Mouse (Mus musculus): ENCODE data around the gene Ccdc136.
A peak's percentile ranks its signal among the peaks of the same experiment; 100 is the strongest.

Gene Ccdc136

DNA sequence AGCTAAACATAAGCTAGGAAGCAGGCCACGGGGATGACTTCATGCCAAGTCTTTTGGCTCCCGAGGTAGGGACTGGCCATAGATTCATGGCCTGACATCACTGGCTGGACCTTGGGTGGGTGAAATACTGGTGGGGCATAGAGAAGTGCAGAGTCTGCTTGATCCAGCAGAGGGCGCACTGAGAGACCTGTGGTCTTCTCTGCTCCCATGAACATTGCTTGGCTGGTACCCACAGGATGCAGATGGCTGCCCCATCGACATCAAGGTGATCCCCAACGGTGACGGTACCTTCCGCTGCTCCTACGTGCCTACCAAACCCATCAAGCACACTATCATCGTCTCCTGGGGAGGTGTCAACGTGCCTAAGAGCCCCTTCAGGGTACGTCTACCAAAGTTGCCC is 48.7 kb downstream of the Ccdc136 start:
- no peak for DNase-seq

DNA sequence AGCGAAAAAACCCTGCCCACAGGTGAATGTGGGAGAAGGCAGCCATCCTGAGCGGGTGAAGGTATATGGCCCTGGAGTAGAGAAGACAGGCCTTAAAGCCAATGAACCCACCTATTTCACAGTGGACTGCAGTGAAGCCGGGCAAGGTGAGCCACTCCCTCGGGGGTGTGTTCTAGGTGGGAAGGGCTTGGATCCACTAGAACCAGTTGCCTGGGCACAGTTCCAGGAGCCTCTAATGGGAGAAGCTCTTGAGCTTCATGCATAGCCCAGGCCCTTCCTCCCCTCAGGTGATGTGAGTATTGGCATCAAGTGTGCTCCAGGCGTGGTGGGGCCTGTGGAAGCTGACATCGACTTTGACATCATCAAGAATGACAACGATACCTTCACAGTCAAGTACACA is 49.2 kb downstream of the Ccdc136 start:
- no peak for DNase-seq

DNA sequence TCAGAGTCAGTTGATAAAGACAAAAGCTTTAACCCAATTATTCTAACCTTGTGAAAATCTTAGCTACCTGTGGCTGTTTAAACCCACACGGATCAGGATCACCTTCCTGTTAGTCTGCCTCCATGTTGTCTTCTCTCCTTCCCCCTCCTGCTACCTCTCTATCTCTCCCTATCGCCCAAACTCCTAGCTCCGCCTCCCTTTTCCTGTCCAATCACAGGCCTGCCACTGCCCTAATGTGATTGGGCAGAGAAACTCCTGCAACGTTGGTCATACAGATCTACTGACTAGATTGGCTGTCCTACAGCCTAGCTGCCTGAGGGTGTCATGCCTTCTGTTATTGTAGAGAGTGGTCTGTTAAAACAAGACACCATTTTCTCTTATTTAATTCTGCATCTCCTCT is 53.7 kb downstream of the Ccdc136 start:
- DNase-seq = no peak

- no peak for DNase-seq
Observed at GRCm38 (mm10) chr6:29450667-29451066, 54.6 kb downstream of the Ccdc136 start.

- DNase-seq = no peak
Observed at GRCm38 (mm10) chr6:29461502-29461901, 65.4 kb downstream of the Ccdc136 start.

GRCm38 (mm10) chr6:29463388-29463787 is 67.3 kb downstream of the Ccdc136 start:
- no peak for DNase-seq

DNA sequence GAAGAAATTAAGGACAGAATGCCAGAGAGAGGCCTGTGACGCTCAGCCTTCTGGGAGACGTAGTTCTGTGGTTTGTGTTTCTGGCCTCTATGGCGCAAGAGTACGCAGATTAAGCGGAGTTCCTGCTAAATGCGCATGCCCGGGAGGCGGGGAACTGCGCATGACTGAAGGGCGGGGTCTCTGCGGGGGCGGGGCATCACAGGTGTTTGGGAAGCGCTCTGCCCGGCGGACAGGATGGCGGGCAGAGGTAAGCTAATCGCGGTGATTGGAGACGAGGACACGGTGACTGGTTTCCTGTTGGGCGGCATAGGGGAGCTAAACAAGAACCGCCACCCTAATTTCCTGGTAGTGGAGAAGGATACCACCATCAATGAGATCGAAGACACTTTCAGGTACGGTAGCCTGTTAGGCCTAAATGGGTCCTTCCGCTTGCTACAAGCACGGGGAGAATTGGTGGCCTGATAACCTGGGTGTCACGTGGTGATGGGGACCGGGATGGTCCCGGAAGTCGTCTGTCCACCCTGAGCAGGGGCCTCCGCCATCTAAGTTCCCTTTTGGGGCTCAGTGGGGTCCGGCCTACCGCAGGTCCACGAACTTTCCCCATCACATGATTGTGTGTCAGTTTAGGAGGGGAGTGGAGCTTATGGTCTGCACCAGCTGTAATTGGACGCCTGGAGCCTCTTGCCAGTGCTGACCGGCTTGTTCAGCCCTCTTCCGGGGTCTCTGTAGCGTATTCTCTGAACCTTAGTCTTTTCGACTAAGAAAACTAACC is 71.7 kb downstream of the Ccdc136 start, which contains the start of gene Atp6v1f:
Atp6v1f (plus strand) TSS at position 136 of the 772 bp plus-strand sequence.
- DNase-seq = peak; percentile 93

DNA sequence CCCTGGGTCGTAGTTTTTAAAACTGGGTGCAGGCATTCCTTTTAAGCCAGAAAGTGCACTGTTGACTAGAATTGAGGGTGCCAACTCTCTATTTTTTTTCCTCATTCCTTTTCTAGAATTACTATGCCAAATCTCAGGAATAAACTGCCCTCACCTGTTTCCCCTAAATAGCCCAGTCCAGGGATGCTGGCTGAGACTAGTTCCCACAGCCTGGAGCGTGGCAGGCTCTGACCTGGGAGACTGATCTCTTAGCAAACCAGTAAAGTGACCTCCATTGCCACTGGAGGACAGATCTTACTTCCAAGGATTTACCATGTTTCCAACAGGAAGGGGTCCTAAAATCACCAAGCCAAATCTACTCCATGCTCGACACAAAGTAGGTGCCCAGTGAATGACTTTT is 72.7 kb downstream of the Ccdc136 start:
- DNase-seq = no peak

DNA sequence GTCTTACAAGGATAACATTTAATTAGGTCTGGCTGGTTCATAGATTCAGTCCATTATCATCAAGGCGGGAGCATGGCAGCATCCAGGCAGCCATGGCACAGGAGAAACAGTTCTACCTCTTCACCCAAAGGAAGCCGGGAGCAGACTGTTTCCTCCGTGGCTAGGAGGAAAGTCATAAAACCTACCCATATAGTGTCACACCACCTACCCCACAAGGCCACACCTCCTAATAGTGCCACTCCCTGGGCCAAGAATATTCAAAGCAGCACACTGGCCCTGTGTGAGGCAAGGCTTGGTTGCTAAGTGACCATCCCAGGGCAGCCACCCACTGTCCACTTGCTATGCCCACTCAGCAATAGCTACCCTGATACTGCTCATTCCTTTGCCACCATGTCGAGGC is 75.0 kb downstream of the Ccdc136 start, which contains the start of gene Atp6v1fnb:
Atp6v1fnb (plus strand) TSS at position 301 of the 400 bp plus-strand sequence.
- no peak for DNase-seq

DNA sequence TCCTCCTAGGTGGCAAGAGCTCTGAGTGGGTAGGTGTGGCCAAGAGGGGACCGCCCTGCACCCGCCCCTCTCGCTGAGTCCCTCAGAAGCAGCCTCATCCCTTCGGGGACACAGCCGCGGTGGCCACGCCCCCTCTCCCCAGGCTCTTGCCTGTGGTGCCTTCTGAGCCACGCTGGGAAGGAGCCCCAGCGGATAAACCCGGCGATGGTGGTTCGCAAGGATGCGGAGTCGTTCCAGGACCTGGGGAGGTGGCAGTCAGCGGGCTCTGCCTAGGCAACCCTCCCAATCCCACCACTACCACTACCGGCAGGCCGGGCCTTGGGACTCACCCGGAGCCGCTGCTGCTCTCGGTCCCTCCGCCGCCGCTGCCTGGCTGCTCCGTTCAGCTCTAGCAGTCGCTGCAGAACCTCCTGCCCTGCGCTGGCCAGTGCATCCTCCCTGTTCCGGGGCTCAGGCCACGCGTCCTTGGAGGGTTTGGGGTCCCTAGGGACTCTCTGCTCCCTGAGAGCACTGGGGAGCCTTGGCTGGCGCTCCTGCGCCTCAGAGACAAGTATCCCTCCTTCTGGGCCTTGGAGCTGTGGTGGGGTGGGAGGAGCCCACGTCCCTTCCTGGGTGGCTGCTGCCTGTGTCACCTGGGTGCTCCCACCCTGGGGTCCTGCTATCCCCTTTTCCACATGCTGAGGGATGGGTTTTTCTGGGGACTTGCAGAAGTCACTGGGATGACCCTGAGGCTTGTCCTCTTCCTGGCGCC is 78.0 kb downstream of the Ccdc136 start:
- DNase-seq = peak; percentile 73

- no peak for DNase-seq
Observed at GRCm38 (mm10) chr6:29474736-29475135, 78.6 kb downstream of the Ccdc136 start.

Data from right cerebral cortex, postnatal 4 days (tissue).